Mouse (Mus musculus): ENCODE measurements at regions not wholly inside any gene's neighbourhood (a gene's known extent, or its start where the extent isn't known, plus 50 kb on each side); places are given as distances from the start of the nearest gene placed in this dataset.

DNA sequence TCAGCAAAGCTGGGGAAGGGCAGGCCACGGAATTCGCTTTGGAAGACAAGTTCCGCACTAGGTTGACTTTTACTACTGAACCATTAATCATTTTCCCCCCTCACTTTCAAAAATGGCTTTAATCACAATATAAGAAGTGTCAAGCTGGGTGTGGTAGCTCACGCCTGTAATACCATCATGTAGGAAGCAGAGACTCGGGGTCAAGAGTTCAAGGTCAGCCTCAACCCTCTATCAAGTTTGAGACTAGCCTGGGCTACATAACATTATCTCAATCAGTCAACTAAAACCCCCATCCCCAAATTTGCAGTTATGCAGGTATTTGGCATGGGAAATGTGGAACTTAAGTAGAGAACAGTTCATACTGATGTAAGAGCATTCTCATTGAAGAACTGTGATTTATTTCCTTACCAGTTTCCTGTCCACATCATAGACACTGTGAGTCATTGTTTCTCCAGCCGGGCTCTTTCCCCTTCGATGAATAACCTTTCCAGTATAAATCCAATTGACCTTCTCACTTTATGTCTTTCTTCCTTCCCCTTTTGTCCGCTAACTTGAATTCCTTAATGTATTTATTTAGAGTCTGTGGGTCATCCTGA lies 308.6 kb downstream of the Gja1 start:
- DNase-seq (ENCODE audit: low spot score): peak; percentile 76
- Histone ChIP-seq H3K27ac (no peak overlapping the region), H3K36me3 (ENCODE audit: insufficient read depth, low read length) (no peaks in the 10 kb centered on the region), H3K4me3 (replicated peaks; ENCODE audit: low read depth, low read length) (no peak overlapping the region), H3K4me2 (ENCODE audit: low read length) (no peak overlapping the region), H3K4me1 (replicated peaks; ENCODE audit: insufficient read depth, low read length) (no peaks in the 10 kb centered on the region), H3K9ac (ENCODE audit: low read depth, low read length) (no peak overlapping the region), H3K9me3 (replicated peaks; ENCODE audit: low read length) (no peaks in the 10 kb centered on the region), H3K27me3 (ENCODE audit: insufficient read depth, low read length) (no peaks in the 10 kb centered on the region)
- ATAC-seq (replicated peaks; ENCODE audit: low FRiP score, low read depth): no peak
- 55% methylated on average over 8 of the region's 8 CpGs for WGBS
- TF ChIP-seq CTCF (IDR thresholded peaks at IDR 0.05; ENCODE audit: low read depth): no peak

DNA sequence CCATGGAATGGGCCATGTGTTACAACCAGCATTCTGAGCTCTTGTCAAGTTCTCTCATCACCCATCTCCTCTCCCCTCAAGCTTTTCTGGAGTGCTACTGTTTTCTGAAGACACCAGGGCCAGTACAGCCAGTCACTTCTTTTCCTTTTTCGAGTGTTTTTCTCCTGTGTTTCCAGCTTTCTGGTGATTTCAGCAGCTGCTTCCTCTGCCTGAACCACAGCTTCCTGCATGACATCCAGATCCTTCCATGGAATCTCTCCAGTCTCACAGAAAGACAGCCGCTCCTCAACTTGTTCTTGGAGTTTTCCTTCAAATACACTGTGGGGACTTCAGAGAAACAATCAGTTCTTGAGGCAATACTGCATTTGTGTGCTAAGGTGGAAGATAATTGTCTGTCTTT lies 314.3 kb downstream of the Gja1 start:
- 82% methylated on average over 2 of the region's 2 CpGs for WGBS

DNA sequence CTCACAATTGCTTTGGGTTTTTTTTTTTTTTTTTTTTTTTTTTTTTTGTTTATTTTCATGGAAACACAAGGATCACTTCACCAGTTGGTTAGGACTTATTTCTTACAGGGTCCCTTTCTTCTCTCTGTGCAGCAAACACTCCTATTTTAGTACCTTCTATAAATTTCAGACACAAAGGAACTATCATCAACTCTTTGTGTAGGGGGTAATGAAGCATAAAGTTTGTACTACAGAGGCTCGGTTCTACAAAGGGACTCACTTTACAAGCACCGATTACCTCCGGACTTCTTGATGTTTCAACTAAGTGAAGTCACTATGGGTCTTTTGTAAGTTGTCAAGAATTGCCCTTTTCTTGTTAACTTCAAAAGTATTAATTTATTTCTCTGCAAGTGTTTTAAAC lies 318.0 kb downstream of the Gja1 start:
- H3K9ac ChIP-seq (ENCODE audit: low read depth, low read length): no peak overlapping the region
- DNase-seq (ENCODE audit: low spot score): peak; percentile 50
- no peaks in the 10 kb centered on the region; the same call in 1 of the 2 replicates for H3K4me1 ChIP-seq (replicated peaks; ENCODE audit: insufficient read depth, low read length)
- ATAC-seq (replicated peaks; ENCODE audit: low FRiP score, low read depth): no peak
- H3K27ac ChIP-seq: no peak overlapping the region
- no peak overlapping the region for H3K4me3 ChIP-seq (replicated peaks; ENCODE audit: low read depth, low read length)
- H3K4me2 ChIP-seq (ENCODE audit: low read length): no peak overlapping the region
- no peaks in the 10 kb centered on the region for H3K9me3 ChIP-seq (replicated peaks; ENCODE audit: low read length)
- H3K36me3 ChIP-seq (ENCODE audit: insufficient read depth, low read length): no peaks in the 10 kb centered on the region
- TF ChIP-seq CTCF (IDR thresholded peaks at IDR 0.05; ENCODE audit: low read depth): no peak
- WGBS: 34% methylated on average over 3 of the region's 3 CpGs
- H3K27me3 ChIP-seq (ENCODE audit: insufficient read depth, low read length): no peaks in the 10 kb centered on the region

More for the DNA sequence above, 314.3 kb downstream of the Gja1 start:
- Histone ChIP-seq H3K4me3 (replicated peaks; ENCODE audit: low read depth, low read length) (no peak overlapping the region), H3K9me3 (replicated peaks; ENCODE audit: low read length) (no peaks in the 10 kb centered on the region), H3K9ac (ENCODE audit: low read depth, low read length) (no peak overlapping the region), H3K27me3 (ENCODE audit: insufficient read depth, low read length) (no peaks in the 10 kb centered on the region), H3K4me2 (ENCODE audit: low read length) (no peak overlapping the region), H3K4me1 (replicated peaks; ENCODE audit: insufficient read depth, low read length) (no peaks in the 10 kb centered on the region; the same call in 1 of the 2 replicates), H3K27ac (no peak overlapping the region), H3K36me3 (ENCODE audit: insufficient read depth, low read length) (no peaks in the 10 kb centered on the region)
- no peak for DNase-seq (ENCODE audit: low spot score)
- no peak for ATAC-seq (replicated peaks; ENCODE audit: low FRiP score, low read depth)
- TF ChIP-seq CTCF (IDR thresholded peaks at IDR 0.05; ENCODE audit: low read depth): no peak

DNA sequence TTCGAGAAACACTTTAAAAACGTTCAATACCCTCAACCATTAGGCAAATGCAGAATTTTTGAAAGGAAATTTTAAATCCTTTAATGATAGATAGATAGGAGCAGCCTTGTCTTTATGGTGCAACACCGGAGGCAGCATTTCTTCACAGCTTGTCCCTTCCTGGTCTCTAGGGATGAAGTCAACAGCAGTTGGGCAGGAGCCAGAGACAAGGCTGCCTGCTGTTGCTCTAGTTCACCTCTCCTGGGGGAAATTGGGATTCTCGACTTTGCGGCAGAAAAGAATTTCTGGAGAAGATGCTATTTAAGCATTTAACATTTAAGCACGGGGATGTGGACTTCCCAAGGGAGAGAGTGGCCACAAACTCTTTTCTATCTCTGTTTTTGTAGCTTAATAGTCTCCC lies 323.0 kb downstream of the Gja1 start:
- no peak for ATAC-seq (replicated peaks; ENCODE audit: low FRiP score, low read depth)
- no peak for TF ChIP-seq CTCF (IDR thresholded peaks at IDR 0.05; ENCODE audit: low read depth)
- Histone ChIP-seq H3K36me3 (ENCODE audit: insufficient read depth, low read length) (no peaks in the 10 kb centered on the region), H3K27me3 (ENCODE audit: insufficient read depth, low read length) (no peaks in the 10 kb centered on the region), H3K9ac (ENCODE audit: low read depth, low read length) (no peak overlapping the region), H3K4me2 (ENCODE audit: low read length) (no peak overlapping the region), H3K27ac (no peak overlapping the region), H3K4me3 (replicated peaks; ENCODE audit: low read depth, low read length) (no peak overlapping the region), H3K9me3 (replicated peaks; ENCODE audit: low read length) (no peaks in the 10 kb centered on the region), H3K4me1 (replicated peaks; ENCODE audit: insufficient read depth, low read length) (no peaks in the 10 kb centered on the region)
- no peak for DNase-seq (ENCODE audit: low spot score)
- WGBS: 65% methylated on average over 6 of the region's 6 CpGs

DNA sequence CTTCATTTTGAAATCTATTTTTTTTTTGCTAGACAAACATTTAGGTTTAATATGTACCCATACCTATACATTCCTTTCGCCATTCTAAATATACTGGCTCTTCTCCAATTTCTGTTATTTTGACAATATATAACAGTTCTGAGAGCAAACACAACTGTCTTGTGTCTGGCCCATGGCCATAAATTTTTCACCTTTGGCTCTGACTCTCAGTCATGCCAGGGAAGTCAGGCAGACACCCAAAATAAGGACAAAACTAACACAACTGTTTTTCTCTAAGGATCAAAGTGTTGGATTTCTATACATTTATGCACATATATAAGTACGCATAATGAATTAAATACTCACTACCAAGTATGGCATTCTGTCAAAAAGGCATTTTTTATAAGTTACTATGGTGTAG lies 331.3 kb downstream of the Gja1 start:
- Histone ChIP-seq H3K9ac (ENCODE audit: low read depth, low read length) (no peak overlapping the region), H3K27me3 (ENCODE audit: insufficient read depth, low read length) (no peaks in the 10 kb centered on the region), H3K27ac (no peak overlapping the region), H3K4me3 (replicated peaks; ENCODE audit: low read depth, low read length) (no peak overlapping the region), H3K4me2 (ENCODE audit: low read length) (no peak overlapping the region), H3K36me3 (ENCODE audit: insufficient read depth, low read length) (no peaks in the 10 kb centered on the region), H3K9me3 (replicated peaks; ENCODE audit: low read length) (no peaks in the 10 kb centered on the region), H3K4me1 (replicated peaks; ENCODE audit: insufficient read depth, low read length) (no peaks in the 10 kb centered on the region)
- no peak for TF ChIP-seq CTCF (IDR thresholded peaks at IDR 0.05; ENCODE audit: low read depth)
- 76% methylated on average over 2 of the region's 2 CpGs for WGBS
- ATAC-seq (replicated peaks; ENCODE audit: low FRiP score, low read depth): no peak
- DNase-seq (ENCODE audit: low spot score): no peak

DNA sequence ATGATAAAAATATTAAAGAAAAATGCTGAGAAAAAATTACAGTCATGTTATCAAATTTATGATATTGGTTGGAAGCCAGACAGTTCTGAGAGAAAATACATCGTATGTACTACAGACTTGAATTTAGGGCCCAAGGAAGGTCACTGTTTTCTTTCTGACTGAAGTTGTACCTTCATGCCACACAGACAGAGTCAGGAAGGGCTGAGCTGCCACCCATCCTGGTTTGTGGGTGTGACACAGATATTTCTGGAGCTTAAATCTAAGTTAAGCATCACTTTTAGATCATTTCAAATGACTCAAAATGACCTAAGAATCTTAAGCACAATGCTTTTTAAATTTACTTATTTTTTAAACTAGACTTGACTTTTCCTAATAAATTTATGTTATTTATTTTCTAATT lies 331.8 kb downstream of the Gja1 start:
- Histone ChIP-seq H3K9me3 (replicated peaks; ENCODE audit: low read length) (no peaks in the 10 kb centered on the region), H3K27me3 (ENCODE audit: insufficient read depth, low read length) (no peaks in the 10 kb centered on the region), H3K4me1 (replicated peaks; ENCODE audit: insufficient read depth, low read length) (no peaks in the 10 kb centered on the region), H3K9ac (ENCODE audit: low read depth, low read length) (no peak overlapping the region), H3K36me3 (ENCODE audit: insufficient read depth, low read length) (no peaks in the 10 kb centered on the region), H3K27ac (no peak overlapping the region), H3K4me3 (replicated peaks; ENCODE audit: low read depth, low read length) (no peak overlapping the region), H3K4me2 (ENCODE audit: low read length) (no peak overlapping the region)
- no peak for TF ChIP-seq CTCF (IDR thresholded peaks at IDR 0.05; ENCODE audit: low read depth)
- 35% methylated on average over 1 of the region's 1 CpGs for WGBS
- DNase-seq (ENCODE audit: low spot score): no peak
- no peak for ATAC-seq (replicated peaks; ENCODE audit: low FRiP score, low read depth)

DNA sequence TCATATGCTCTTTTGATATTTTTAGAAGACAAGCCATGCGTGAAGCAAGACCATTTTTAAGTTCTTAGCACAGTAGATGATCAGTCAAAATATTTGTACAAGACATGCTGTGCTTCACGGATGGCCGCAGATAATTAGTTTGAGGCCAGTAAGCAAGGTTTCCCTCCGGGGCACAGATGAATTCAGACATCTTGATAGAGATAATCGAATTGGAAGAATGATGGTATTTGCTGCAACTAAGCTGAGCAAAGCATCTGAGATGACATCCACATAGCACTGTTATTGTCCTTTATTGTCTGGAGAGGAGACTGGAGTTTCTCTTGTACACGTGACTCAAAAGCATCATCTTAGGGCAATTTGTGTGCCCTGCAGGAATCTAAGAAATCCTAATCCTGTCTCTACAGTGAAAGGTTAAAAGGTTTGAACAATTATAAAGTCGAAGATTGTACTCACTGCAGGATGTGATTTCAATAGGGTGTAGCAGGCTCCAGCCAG lies 335.5 kb downstream of the Gja1 start:
- no peak overlapping the region for H3K4me3 ChIP-seq (replicated peaks; ENCODE audit: low read depth, low read length)
- no peak for TF ChIP-seq CTCF (IDR thresholded peaks at IDR 0.05; ENCODE audit: low read depth)
- no peak for ATAC-seq (replicated peaks; ENCODE audit: low FRiP score, low read depth)
- no peak overlapping the region for H3K27ac ChIP-seq
- no peaks in the 10 kb centered on the region for H3K27me3 ChIP-seq (ENCODE audit: insufficient read depth, low read length)
- H3K4me2 ChIP-seq (ENCODE audit: low read length): no peak overlapping the region
- no peak overlapping the region for H3K9ac ChIP-seq (ENCODE audit: low read depth, low read length)
- H3K36me3 ChIP-seq (ENCODE audit: insufficient read depth, low read length): no peaks in the 10 kb centered on the region
- no peaks in the 10 kb centered on the region for H3K4me1 ChIP-seq (replicated peaks; ENCODE audit: insufficient read depth, low read length)
- H3K9me3 ChIP-seq (replicated peaks; ENCODE audit: low read length): no peaks in the 10 kb centered on the region
- 30% methylated on average over 7 of the region's 7 CpGs for WGBS
- DNase-seq (ENCODE audit: low spot score): no peak

All from kidney, postnatal 0 days (tissue).